Mouse (Mus musculus): ENCODE data around the gene Otulinl.
A peak's percentile ranks its signal among the peaks of the same experiment; 100 is the strongest.

Otulinl gene

DNA sequence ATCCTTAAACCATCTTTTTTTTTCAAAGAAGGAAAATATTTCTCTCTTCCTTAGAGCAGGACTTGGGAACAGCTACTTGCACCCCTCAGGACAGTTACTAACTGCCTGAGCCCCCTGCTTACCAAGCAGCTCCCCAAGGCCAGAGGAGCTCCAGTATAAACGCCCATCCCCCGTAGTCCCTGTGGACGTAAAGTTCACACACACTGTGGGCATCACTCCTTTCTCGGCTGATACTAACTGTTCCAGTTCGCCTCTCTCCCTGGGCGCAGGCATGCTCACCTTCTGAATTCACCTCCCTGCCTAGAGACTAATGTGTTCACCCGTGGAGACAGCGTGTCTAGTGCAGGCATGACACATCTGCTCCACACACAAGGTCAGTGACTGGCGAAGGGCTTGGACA, 2.9 kb downstream of the Otulinl start:
- DNase-seq: no peak

DNA sequence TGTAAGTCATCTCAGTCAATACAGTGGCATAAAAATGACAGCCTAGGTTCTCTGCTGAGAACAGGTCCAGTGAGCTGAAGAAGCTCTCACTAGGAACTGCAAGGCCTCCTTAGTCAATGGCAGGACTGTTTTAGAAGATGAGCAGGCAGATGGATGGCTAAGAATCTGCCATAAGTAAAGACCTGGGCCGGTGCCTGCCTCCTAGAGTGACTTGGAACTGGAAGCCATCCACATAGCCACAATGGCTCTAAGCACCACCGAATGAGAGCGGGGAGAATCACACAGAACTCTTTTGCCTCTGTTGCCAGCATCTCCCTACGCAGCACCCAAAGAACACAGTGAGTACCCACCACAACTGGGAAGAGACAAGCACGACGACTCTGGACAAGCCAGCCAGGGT, 3.6 kb downstream of the Otulinl start:
- no peak for DNase-seq

DNA sequence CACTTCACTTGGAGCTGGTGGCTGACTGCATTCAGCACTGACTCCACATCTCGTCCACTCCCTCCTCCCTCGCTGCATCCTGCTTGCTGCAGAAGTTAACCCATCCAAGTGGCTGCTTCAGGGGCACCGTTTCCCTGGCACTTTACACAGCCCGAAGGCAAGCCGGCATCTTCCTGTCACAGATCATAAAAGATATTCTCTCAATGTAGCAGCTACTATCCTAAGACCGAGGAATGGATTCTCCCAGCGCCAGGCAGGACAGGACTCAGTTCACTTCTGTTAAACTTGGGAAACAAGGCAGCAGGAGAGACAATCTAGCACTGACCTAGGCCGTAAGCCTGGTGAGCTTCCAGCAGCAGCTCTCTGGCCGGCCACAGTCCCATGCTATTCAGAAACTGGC, 5.2 kb downstream of the Otulinl start:
- DNase-seq: no peak

DNA sequence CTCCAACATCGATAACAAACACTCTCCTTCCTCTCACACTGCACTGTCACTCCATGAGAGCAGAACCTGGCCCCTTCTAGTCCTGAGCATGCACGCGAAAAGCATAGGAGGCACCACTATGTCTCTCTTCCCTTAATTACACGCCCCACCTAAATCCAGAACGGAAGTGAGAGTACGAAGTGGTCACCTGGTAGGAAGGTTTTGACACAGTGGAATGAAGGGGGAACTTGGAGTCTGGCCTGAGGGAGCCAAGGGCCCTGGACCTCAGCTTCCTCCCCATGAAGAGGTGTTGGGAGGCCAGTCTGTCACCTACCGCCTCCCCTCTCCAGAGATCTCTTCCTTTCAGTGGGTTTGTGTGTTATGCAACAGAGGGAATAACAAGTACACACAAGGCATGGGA, 6.3 kb downstream of the Otulinl start:
- DNase-seq: no peak

DNA sequence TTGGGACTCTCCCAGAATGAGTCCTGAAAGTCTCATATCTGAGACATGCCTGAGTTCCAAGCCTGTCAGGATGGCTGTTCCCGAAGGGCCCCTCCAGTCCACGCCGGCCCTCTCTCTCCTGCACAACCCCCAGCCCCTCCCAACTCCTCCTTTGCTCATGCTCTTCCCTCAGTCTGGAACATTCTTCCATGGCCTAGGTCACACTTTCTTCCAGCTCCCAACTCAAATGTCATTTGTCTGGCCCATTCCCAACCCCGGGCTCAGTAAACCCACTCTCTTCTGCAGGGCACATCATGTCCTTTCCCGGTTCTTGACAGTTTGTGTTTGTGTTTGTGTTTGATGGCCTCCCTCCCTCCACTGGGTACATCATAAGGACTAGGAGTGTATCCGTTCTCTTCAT, 7.3 kb downstream of the Otulinl start:
- DNase-seq: no peak

DNA sequence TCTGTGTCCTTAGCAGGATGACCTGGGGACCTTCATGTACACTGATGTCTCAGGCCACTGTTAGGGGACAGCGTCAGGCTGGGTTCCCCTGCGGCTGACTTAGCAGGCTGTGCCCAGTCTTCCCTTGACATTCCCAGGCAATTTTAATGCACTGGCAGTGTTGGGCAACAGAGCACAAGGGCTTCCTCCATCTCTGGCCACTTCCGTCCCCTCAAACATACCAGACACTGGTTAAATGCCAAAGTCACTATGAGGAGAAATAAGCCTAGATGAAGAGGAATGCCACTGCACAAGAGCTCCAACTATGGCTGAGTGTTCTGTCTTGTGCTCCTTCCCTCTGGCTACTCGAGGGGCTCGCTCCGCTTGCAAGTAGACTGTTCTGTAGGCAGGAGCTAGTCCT, 8.2 kb downstream of the Otulinl start:
- no peak for DNase-seq

DNA sequence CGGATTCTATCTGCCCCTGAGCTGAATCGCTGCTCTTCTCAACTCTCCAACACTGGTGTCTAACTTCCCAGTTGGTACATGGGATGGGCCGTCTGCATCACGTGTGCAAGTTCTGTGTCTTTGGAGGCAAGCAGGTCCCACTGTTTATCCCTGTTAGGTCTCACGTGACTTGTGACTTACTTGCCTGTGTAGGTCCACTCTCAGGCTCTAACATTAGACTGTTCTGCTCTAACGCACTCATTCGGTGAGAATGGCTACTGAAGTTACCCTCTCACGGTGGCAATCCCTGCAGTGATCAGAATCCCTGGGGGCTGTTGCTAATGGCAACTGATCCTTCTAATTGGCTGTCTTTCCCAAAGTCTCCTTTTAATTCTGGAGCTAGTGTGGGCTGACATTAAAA, 9.1 kb downstream of the Otulinl start:
- no peak for DNase-seq

DNA sequence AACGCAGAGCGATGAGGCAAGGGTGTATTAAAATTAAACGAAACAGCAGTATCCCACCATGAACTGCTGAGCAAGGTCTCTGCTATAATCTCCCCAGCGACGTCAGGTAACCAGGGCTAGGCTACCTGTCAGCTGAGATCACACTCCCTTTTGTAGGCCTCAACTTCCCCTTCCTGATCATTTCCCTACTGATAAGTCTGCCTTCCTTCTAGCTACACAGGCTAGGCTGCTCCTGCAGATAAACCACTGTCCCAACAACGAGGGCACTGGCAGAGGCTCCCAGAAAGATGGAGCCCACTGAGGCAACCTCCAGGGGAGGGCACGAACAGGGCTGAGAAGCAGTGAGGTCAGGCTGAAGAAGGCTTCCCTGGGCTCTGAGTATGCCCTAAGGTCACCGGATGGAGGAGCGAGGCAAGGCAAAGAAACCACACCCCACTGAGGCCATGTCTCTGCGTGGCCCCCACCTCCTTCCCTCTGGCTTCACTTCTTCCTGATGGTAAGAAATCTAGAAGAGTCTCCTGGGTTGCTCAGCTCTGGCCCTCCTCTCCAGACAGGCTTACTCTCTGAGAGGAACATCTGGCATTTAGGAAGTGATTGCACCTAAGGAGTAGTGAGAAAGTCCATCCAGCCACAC, 9.7 kb downstream of the Otulinl start:
- DNase-seq: no peak

DNA sequence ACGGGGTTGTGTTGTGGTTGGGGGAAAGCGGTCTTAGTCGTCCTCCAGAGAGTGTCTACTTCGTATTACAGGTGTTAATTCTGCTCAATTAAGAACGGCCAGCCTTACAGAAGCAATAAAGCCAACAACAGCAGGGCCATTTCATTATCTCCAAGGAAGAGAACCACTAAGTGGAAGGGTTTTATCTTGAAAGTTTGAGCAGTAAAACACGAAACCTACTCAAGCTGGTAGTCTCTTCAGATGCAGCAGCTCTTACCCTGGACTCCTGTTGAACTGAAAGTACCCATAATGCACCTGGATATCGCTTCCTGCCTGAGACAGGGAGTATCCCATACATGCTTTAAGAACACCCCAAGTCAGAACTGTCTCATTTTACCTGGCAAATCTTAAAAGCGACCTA, 10.7 kb downstream of the Otulinl start:
- peak in 1 of 2 experiments; percentile 58 for DNase-seq

DNA sequence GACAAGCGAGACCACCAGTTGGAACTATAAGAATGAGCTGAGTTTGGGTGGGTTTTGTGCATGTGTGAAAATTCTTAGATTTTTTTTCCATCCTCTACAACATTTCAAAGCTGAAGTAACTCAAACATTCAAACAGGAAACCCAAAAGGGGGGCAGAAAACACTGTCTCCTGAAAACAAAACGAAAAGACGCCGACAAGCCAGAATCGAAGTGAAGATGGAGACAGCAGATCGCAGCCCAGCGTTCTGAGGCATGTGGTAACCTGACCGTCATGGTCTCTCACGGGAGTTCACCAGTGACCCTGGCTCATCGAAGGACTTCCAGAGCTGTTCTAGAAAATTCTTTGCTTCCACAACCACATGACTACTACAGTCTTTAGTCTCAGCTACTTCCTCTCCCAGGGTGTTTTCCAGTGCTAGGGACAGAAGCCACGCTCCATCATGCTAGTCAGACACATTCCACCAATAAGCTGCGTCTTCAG, 11.4 kb downstream of the Otulinl start:
- DNase-seq: peak in 1 of 2 experiments; percentile 49

DNA sequence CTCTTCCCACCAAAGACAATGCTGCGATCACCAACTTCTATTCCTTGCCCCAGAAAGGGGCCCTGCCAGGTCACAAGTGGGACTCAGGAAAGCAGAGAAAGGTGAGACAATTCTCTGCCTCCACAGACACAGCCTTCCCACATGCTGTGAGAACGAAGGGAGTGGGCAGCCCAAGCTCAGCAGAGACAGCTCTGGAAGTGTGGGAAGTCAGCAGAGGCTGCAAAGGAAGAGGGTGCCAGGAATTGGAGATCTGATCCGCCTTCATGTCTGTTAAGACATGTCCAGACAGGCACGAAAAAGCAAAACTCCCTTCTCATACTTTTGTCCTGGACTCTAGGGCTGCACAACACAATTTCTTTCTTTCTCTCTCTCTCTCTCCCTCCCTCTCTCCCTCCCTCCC, 12.1 kb downstream of the Otulinl start:
- no peak for DNase-seq

DNA sequence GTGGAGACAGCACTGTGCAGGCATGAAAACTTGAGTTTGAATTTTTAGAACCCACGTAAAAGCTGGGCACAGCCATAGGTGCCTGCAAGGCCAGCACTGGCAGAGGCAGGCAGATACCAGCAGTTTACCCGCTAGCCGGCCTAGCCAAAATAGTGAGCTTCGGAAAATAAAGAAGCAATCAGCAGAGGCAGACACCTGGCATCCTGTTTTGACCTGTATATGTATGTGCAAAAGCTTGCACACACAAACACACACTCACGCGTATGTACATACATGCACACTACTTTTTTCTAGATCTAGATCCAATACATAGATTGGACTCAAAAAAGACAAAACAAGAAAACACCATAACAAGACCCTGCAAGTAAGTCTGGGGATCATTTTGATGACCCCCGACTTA, 12.8 kb downstream of the Otulinl start:
- DNase-seq: no peak

DNA sequence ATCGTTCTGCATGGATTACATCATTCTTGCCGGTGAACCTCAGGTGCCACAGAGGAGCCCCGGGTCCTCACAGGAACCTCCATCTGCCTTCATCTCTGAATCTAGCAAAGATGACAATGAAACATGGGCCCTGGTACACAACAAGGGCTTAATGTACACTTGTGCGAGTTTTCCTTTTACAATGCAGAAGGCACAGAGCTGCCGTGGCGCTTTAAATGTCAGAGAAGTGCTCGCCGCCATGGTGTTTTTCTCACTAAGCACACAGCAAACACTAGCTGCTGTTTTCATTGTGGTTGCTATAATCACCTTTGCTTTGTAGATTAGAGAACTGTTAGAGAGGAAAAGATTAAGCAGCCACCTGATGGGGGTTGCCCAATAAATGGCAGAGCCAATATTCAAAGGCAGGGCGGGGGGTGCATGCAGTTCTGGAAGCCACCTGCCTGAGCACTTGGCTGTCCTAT, 13.3 kb downstream of the Otulinl start:
- no peak for DNase-seq

DNA sequence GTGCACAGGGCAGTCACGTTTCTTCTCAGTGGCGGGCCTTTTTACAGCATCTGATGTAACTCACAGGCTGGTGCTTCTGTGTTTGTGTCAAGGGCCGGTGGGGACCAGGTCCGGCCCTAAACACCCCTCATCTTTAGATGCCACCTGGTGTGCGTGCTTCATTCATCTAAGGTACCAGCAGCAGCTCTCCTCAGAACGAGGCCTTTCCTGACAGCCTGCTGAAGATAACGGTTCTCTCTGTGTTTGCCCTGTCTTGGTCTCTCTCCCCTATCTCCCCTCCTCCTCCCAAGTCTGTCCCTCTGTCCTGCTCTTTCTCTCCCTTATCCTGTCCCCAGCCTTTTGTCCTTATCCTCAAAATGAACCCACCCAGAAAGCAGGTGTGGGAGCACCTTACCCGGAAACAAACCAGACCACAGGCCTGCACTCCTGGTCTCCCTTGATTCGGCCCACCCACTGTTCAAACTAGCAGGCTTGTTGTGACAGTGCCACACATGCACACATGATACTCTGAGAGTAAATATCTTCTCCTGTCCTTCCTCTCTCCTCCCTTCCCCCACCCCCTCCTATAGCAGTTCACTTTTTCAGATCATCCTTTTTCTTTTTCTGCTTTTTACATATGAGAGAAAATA, 14.4 kb downstream of the Otulinl start:
- DNase-seq: no peak

DNA sequence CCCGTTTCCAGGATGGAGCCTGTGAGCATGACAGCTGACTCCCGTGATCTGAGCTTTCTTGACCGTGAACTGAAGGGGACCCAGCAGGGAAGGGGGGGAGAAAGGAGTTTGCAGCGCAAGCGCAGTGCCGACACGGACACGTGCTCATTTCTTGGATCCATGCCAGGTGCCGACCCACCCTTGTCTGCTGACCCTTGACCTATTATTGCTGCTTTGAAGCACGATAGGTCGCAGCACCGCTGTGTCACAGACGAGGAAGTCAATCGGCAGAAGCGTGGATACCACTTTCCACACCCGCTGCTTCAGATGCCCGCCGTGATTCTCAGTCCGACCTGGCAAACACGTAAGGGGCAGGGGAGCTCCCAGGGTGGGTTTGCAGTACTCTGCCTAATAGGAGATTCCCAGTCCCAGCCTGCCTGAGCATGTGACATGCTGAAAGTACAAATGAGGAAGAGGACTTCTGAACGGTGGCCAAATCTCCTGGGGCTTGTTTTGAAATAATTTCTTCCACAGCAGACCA, 15.9 kb downstream of the Otulinl start:
- no peak for DNase-seq

DNA sequence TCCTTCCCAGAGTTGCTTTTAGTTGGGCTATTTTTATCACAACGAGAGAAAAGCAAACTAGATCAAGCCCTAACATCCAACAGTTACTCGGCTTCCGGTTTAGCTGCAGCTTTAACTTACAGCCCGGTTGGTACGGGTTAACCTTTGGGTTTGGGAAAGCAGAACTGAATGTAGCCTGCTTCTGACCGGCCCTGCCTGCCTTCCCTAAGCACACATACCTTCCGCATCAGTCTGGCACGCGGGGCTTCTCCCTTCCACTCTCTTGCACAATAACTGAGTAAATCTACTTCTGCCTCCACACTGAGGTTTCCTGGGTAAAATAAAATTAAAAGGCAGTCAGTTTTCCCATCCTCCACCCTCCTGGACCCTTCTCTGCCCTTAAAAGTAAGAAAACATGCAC, 17.3 kb downstream of the Otulinl start:
- no peak for DNase-seq

DNA sequence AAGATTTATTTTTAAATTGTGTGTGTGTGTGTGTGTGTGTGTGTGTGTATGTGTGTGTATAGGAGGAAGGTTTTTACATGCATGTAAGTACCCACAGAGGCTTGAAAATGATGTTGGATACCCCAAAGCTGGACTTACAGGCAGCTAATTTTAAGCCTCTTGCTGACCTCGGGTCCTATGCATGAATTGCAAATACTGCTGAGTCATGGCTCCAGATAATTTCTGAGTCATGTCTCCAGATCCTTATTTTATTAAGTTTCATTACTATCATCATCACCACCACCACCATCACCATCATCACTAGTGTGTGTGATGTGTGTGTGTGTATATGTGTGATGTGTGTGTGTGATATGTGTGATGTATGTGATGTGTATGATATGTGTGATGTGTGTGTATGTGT, 18.7 kb downstream of the Otulinl start:
- no peak for DNase-seq

DNA sequence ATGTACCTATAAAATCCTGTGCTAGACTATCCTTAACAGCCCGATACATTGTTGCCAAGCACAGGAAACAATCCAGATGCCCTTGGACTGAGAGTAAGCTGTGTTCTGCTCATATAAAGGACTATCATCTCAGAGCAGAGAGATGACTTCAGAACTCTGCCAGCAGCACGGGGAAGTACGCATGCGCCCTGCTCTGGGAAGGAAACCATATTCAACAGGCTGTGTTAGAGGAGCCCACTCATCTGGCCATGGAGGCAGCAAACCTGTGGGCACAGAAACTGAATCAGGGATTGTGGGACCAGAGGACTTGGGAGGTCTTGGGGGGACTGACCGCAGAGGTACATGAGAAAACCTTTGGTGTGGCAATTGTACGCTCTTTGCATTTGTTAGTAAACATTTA, 19.7 kb downstream of the Otulinl start:
- DNase-seq: peak in 1 of 2 experiments; percentile 2

DNA sequence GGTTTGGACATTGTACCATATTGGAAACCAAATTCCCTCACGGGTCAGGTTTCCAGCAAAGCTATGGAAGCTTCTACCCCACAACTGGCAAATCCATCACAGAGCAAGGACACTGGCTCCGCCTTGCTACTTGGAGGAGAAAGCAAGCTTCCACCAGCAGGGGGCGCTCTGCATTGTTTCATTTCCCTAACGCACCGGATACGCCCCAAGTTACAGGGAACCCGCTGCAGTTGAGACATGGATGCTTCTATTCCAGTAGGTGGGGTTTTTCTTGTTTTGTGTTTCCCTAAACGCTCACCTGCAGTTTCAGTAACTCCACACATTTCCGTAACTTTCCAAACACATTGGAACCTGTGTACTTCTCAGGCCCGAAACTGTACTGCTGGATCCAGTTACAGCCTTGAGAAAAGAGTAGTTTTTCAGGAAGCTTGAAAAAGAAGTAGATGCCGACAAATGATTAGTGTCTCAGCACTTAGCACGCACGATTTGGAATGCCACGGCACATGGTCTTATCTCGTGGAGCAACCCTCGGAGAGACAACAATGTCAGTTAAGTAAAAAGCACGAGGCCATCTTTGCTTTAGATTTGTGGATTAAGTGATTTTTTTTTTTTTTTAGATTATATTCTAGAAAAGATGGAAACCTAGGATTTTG, 21.7 kb downstream of the Otulinl start:
- peak; percentile 71 to 75 for DNase-seq

DNA sequence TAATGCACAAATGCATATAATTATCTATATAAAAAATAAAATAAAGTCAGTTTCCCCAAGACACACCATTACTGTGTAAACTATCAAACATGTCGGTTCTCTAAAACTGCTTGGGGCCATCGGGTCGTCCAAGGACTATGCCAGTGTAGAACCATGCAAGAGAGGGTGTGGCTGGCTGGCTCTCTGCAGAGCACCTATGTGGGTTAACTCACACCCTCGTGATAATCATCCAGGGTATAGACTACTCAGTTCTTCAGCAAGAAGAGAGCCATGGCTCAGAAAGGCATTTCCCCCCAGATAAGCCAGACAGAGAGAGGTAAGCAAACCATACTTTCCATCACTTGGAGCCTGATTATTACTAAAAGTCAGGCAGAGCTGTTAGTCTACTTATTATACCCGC, 22.2 kb downstream of the Otulinl start:
- no peak for DNase-seq

DNA sequence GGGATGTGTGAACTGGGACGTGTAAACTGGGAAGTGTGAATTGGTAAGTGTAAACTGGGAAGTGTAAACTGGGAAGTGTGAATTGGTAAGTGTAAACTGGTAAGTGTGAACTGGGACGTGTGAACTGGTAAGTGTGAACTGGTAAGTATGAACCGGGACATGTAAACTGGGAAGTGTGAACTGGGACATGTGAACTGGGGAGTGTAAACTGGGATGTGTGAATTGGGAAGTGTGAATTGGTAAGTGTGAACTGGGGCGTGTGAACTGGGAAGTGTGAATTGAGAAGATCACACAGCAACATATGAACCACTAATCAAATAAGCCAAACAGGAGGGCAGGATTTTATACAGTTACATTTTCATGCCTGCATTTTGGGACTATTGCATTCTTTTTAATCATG, 23.0 kb downstream of the Otulinl start:
- DNase-seq: no peak

DNA sequence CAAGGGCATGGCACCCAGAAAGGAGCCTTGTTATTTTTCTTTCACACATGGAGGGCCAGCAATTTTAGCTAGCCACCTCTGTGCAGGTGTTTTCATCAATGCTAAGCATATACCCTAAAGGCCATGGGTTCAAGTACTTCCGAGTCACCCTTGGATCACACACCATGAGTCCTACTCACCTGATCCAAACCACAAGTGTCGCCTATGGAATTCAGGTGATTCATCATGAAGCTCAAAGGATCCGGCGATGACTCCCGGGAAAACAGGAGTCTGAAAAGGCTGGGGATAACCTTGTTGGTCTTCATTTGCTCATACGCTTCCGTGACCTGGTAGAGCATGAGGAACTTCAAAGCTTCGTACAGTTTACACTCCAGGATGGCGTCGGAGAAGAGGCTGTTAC, 23.5 kb downstream of the Otulinl start:
- no peak for DNase-seq

DNA sequence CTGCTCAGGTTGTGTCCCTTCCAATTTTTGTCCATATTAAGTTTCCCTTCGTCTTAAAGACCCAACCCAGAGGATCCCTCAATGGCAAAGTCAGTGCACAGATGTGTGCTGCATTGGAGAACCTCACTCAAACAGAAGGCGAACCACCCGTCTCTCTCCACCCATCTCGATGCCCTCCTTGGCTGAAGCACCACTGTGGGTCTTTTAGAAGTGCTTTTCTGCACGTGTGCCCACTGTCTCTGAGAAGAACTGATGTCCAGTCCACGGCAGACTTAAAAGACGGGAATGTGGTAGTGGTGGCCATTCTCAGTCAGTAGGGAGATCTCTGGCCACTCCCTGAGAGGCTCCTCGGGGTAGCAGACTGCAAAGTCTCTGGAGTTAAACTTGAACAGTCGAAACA, 24.8 kb downstream of the Otulinl start:
- no peak for DNase-seq

DNA sequence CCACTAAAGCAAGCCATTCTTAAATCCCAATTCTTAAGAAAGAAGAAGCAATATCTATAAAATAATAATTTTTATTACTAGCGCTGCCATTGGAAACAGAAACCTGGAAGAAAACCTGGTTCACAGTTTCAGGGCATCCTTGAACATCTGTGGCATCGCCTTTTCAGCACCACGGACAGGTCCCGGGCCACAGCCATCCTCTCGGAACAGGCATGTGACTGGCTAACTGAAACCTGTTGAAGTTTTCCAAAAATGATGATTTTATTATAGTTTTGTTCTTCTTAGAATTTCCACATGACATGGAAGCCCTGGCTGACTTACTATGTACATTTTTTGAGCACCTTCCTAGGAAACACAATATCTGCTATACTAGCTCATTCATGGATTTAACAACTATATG, 26.4 kb downstream of the Otulinl start:
- DNase-seq: no peak

All from thymus, adult 18-20 months (tissue).